Mouse (Mus musculus) gonadal fat pad, adult 2 months (tissue): Measurements from ENCODE around the gene H2-DMb1. TPM values are rescaled to one million over a fixed set of nuclear protein-coding genes. Genes with fewer than 3 reads are reported as not detected.
A peak's percentile ranks its signal among the peaks of the same experiment; 100 is the strongest.

Experiments used
- DNase-seq: peaks from one replicate; pipeline ENCODE4 v3.0.0-alpha.2; 2012; ENCODE audit warnings: low read depth
- polyA plus RNA-seq: library from polyadenylated mRNA; depleted of rRNA; stranded (reverse); fragments of >200 nt; gene quantifications from 2 replicates; pipeline ENCODE4 v1.2.3, GENCODE M21; 2012; rRNA removed

The H2-DMb1 gene
- 87.5 and 107 TPM in 2 replicates for polyA plus RNA-seq

DNA sequence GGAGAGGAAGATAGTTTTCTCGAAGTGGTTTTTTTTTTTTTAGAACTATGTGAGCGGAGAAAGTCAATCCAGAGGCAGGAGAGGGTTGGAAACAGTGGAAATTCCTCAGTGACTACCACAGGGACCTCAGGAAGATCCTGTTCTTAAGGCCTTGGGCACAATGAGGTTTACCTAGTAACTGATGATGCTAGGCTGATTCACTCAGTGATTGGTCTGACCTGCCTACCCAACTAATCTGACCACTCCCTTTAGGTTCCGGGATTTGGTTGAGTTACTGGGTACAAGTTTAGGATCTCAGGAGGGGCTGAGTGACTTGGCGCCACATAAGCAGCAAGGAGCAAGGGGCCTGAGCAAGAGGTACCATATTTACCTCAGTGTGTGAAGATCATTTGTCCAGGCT lies at the start of gene H2-DMb1:
TSS of gene H2-DMb1 (plus strand) at position 150 of the 400 bp plus-strand sequence.
- DNase-seq = no peak

DNA sequence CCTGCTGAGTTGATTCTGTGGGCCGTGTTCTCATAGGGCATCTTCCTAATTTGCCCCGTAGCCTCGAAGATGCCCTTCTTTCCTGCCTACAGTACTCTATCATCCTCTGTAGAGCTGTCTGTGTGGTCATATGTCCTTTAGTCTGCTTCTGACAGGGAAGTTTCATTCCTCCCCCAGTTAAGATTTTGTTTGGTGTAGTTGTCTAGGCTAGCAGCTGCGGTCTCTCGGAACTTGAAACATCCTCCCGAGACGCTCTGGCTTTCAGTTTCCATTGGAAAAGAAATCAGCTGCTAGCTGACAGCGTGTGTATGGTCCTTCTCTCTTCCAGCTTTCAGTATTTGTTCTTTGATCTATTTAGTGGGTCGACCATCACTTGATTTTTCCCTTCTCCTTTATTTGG lies 48.1 kb upstream of the H2-DMb1 start:
- DNase-seq = no peak

DNA sequence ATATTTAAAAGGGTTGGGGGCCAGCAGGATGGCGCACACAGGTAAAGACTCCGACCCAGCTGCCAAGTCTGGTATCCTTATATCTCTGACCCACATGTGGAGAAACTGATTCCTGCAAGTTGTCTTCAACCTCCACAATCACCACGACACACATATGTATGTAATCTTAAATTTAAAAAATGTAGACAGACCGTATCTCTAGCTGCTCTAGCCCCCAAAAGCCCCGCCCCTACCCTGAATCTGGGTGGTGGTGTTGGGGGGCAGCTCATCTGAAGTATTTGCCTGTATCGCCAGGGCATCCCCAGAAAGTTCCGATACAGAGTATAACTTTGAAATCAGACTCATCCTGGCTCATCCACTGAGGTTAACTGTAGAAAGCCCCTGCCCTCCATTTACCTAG lies 46.3 kb upstream of the H2-DMb1 start:
- DNase-seq = no peak

DNA sequence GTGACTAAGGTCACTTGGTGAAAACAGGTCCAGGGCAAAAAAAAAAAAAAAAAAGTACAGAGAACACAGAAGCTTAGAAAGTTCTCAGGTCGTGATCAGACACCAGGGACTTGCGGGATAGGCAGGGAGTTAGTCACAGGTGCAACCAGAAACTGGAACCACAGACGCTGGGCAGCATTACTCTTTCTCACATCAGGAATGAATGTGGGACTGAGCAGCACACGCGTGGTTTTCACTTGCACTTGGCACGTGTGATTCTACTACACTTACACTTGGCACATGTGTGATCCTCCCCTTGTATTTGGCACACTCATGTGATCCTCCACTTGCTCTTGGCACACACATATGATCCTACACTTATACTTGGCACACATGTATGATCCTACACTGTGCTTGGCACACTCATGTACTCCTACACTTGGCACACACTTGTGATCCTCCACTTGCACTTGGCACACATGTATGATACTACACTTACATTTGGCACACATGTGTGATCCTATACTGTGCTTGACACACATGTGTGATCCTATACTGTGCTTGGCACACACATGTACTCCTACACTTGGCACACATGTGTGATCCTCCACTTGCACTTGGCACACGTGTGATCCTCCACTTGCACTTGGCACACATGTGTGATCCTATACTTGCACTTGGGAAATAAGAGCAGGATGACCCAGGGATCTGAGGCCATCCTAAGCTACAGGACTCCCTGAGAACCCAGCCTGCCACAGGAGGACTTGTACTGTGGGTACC lies 45.6 kb upstream of the H2-DMb1 start:
- no peak for DNase-seq

DNA sequence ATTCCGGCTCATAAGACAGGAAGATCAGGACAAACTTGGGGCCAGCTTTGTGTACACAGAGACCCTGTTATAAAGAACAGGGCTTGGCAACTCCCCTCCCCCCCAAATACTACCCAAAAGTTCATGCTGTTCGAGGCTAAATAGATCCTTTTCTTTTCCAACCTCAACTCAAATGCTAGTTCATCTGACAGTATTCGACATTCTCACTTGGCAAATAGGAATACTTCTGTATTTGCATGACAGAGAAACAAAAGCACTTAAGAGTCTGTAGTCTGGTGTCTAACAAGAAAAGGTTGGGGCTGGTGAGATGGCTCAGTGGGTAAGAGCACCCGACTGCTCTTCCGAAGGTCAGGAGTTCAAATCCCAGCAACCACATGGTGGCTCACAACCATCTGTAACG lies 44.4 kb upstream of the H2-DMb1 start:
- DNase-seq = no peak

DNA sequence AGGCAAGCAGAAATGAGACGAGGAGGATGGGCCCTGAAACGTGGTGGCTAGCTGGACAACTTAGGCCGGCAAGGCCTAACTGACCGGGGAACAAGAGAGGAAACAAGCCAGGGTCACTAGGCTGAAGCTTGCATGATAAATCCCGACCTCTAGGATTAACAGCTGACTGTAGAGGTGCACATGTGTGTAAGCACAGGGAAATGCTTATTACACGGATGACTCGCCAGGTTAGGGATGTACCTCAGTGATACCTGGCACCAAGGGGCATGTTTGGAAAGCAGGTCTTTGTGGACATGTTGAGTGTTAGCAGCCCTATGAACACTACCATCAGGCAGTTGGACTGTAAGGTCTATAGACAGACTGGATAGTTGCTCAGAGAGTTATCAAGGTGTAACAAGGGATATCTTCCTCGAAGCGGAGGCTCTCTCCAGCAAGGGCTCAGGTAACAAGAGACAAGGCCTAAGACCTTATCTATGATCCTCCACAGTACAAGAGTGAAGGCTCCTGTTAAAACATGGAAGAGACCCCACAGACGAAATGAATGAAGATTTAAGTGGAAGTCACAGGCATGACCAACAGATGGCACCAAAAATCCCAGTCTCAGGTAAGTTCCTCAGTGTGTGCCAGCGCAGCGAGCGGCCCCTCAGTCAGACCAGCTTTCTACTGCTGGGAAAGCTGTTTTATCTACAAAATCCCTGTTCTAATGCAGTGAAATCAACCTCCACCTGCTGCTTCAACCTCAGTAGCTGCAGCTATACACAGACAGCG lies 43.6 kb upstream of the H2-DMb1 start:
- DNase-seq = no peak

DNA sequence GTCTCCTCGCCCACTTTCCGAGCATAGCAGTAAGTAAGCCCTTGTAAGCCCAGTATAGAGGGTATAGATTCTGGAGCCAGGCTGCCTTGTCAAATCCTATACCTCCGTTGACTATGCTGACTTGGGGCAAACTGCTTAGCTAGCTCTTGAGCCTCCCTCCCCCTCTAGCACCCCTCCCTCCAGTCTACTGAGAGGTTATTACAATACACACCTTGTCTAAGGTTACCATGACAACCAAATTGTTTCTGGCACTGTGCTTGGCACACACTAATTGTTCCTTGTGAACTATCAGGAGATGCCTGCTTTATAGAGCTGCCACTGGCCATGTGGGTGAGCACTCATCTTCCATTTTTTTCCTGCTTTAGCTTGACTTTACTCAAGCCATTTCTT lies 43.1 kb upstream of the H2-DMb1 start:
- no peak for DNase-seq

DNA sequence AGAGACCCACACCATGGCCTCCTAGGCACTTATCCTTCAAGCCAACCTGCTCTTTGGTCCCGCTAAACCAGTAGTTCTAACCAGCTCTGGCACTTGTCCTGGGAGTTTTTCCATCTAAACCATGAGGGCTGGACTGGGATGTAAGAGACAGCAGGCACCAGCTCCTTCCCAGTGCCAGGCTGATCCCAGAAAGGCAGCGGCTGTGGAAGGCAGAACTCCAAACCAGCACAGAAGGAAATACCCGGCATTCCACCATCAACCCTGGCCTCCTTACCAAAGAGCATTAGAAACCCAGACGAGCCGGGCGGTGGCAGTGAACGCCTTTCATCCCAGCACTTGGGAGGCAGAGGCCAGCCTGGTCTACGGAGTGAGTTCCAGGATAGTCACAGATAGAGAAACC lies 42.6 kb upstream of the H2-DMb1 start:
- DNase-seq = no peak

DNA sequence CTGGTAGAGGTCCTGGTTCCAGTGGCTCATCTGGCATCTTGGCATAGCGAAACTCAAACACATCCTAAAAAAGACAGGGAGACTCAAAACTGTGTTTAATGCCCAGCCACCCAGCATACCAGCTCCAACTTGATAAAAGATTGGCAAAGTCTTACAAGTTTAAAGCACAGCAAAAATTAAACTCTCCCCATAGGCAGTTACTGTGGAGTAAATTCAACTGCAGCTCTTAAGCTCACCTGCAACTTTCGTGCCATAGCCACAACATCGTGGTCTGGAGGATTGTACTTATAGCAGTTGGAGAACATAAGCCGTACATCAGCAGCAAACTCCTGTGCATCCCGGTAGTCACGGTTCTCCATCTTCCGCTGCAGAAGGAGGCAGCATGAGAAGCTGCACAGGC lies 38.8 kb upstream of the H2-DMb1 start:
- no peak for DNase-seq

DNA sequence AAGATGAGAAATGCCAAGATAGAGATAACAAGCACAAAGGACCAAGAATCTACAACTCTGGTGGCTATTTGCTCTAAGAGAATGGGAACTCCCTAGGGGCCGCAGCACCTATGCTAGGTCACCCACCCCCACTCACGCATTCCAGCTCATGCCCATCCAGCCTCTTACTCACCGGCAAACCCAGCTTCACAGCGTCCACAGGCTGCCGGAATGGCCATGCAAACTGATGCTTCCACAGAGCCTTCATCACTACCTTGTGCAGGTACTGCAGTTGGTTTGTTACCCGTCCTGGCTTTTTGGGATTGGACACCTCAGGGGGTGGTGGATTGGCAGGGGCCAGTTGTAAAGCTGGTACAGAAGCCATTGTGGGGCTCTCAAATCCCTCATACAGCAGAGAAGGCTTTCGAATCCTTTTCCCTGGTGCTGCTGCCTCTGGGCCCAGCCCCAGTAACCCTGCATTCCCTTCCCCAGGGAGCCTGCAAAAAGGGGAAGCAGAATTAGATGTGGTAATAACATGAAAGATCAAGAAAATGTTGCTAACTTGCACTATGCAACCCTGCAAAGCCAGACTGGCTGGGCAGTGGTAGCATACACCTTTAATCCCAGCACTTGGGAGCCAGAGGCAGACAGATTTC lies 36.0 kb upstream of the H2-DMb1 start:
- no peak for DNase-seq

DNA sequence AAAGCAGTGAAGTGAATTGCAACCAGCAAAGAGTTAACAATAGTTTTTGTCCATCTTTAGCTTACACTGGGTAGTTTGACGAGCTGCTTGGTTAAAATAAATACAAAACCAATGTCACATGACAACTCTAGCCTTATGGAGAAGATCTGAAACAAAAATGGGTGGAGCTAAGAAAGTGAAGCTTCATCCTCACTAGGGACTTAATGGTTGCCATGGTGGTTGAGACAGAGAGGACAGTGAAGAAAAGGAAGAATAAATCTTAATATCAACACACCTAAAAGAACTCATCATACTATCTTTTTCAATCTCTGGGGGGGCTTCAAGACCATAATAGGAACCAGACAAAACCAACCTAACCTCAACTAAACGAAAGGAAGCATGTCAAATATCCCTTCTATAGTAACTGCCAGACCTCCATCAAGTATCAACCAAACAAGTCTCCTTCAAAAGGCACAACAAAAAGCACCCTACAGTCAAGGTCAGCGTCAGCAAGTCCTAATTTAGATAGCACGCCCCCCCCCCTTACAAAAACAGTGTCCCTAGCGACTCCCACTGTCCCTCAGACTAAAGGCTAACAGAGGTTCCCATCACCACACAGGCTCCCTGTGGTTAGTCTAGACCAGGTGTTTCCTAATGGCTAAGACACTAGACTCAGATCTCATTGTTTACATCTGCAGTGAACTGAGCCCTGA lies 35.3 kb upstream of the H2-DMb1 start:
- no peak for DNase-seq

DNA sequence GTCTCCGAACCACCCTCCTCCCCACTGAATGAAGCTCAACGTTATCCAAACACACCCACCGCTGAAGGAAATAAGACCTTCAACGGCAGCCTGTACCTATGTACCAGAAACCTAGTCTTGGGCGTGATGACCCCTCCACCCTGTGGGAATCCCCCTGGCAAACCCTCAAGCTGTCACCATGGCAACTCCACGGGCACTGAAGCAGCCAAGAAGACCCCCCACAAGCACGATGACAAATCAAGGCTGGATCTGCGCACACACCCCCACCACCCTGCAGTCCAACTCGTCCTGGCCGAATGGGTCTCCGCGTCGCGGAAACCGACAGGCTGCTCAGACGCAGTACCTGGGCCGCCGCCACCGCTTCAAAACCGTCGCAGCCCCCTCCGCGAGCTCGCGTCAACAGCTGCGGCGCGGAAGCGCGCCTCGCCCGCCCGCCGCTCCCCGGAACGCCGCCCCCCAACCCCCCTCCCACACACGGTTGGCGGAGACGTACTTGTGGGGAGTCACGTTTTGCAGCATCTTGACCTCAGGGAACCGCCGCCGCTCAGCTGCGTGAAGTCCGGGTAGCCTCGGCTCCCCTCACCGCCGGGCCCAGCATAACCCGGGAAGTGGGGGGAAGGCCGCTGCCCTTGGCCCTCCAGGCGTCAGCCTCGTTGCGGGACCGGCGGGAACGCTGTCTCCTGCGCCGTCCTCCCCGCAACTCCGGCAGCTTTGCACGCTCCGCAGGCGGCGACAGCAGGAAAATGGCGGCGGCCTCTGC lies 34.6 kb upstream of the H2-DMb1 start:
- no peak for DNase-seq

DNA sequence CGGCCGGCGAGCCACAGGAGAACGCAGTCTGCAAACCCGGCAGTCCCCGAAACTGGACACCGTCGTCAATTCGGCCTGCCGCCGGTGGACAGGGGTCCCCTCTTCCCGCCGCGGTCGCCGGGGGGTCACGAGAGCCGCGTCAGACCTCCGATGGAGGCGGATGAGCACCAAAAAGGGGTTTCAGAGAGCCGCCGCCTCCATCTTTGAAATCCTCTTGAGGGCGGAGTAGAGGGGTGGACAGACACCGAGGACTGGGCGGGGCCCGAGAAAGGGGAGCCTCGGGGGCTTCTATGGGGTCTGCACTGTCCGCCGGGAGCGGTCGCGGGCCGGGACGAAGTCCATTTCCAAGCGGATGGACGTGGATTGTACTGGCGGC lies 34.0 kb upstream of the H2-DMb1 start:
- DNase-seq = no peak

DNA sequence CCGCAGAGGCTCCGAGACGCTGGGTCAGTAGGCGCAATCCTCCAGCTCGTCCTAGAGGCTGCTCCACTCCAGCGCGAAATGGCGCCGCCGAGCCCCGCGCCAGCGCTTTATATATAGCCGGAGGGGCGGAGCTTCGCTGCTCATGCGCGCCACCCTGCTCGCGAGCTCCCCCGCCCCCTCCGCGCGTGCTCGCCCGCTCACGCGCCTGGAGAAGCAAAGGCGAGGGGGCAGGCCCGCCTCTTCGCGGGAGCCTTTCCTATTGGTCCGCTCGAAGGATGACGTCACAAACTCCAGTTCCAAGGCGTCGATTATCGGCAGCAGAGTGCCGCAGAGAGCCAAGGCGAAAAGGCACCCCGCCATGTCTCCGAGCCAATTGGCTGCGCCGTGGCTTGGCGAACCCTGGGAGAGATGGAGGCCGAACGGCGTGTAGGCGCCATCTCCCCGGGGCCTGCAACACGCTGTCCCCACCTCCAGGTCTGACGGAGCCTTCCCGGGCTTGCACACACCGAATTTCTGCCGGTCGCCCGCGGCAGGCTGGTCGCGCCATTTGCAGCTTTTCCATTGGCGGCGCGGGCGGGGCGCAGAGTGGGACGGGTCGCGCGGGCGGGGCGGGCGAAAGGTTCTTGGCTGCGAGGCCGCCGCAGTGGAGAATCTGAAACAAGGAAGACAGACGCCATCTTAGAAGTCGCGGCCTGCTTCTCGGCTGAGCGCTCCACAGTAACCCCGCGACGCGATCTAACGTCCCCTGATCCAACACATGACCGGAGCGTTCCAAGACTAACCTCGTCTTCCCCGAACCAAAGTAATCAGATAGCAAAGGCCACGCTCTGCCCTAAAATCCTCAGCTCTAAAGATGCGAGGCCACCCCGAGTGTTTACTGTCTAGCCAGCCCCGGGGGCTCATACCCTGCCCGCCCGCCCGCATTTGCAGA lies 33.4 kb upstream of the H2-DMb1 start, which contains the start of gene H2-DMa:
TSS of gene H2-DMa (plus strand) at position 293 of the 931 bp plus-strand sequence.
- DNase-seq = peak; percentile 92

DNA sequence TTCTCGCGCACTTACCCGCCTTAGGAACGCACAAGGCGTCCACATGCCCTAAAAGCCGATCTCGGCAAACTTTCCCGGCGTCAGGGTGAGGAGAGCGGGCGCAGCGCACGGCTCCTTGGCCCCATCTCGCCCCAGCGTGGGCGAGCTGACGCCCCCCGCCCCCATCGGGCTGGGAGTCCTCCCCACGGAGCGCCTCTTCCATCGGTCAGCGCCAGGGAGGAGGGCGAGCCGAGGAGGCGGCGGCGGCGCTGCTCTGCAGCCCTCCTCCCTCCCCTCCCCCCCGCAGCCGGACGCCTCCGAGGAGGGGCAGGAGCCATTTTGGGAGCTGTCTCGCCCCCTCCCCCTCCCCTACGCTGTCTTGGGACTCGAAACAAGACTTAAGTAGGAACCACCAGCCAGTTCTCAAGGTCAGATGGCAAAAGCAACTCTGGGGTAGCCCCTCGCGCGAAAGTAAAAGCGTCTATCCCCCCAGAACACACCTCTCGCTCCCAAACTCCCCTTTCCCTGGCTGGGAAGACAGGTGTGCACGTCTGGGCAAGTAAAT lies 32.6 kb upstream of the H2-DMb1 start:
- DNase-seq = no peak

DNA sequence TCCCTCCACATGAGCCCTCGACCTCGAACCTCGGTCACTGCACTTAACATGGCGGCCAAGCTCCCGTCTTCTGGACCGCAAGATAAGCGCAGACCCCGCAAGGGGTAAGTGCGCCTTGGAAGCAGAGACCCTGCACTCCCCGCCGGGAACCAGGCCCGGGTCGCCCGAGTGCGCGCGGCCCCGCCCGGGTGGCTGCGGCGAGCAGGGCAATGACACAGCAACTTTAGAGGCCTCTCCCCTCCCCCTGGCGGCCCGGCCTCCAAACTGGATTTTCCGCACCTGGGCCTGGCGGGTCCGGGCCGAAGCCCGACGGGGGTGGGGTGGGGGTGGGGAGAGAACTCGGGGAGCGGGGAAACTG lies 32.1 kb upstream of the H2-DMb1 start:
- DNase-seq = no peak

DNA sequence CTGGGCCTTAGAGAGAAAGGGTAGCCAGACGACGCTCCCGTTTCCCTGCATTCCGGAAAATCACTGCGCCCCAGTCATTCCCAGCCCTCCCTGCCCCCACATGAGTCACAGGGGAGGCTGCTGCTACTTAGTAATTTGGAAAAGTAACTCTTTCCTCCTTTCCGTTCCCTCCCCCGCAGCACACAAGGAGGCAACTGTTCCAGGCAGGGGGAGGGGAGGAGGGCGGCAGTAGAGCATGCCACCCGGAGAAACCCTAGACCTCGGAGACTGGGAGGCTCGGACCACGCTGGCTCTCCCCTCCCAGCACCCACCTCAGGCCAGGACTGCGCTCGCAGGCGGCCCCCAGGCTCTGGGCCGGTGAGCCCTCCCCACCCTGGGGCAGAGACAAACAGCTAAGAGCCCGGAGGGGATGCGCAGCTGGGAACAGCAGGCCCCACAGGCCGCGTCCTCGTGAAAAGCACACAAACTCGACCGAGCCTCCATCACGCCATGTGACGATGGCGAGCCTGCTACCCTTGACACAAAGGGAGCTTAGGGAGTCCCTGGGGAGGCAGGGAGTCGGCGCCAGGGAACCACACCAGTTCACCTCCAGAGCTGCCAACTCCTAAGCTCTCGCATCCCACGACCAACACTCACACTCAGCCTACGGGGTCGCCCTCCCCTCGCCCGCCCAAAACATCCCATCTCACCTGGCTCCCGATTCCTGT lies 31.5 kb upstream of the H2-DMb1 start:
- DNase-seq = no peak

DNA sequence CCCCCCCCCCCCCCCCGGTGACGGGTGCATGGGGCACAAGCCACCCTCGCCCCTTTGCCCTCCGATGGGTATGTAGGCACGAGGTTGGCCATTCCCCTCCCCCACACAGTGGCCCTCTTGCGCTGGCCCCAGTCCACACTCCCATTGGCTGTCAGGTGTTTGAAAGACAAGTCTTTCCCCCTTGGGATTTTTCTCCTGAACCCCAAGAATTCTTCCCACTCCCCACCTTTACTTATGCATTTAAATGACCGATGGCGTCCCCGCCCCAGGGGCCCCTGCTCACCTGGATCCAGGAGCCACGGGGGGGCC lies 31.0 kb upstream of the H2-DMb1 start:
- no peak for DNase-seq

DNA sequence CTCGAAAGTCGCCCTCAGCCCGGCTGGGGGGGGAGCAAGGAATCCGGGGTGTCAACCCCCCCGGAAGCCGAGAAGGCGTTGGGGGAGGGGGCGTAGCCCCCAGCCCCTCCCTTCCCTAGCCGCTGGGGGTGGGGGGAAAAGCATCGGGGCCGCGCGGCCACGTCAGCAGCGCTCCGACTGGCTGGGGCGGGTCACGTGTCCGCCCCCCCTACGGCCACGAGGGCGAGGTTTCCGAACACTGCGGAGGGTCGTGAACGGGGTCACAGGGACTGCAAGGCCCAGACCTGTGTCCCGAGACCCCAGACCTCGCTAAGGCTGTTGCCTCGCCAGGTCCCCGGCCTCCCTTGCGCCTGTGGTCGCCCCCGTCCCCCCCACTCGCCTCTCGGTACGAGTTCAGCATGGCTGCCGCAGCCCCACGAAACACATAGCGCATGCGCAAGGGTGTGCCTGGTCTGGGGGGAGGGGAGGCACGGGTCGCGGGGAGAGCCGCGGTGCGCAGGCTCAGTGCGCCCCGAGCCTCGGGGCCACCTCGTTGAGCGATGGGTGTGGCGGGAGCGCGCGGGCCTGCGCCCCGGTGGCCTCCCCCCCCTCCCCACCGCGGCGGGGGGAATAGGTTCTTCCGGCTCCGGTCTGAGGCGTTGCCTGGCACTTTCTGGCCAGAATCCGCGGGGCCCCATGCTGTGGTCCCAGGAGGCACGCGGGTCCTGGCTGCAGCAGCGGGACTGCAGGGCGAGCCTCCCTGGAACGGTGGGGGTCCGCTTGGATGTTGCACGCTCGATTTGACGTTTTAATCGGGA lies 30.5 kb upstream of the H2-DMb1 start, which contains the start of gene Brd2:
TSS of gene Brd2 (minus strand) at position 447 of the 797 bp plus-strand sequence.
- no peak for DNase-seq
